Mouse (Mus musculus) cerebellum, adult 8-10 months (tissue): ENCODE data around the gene Iah1.
A peak's percentile ranks its signal among the peaks of the same experiment; 100 is the strongest.

Experiments used
- DNase-seq: peaks from one replicate; pipeline ENCODE4 v3.0.0; 2022

The Iah1 gene

GRCm38 (mm10) chr12:21320317-21320716 is 4.1 kb downstream of the Iah1 start:
- DNase-seq, result peak; percentile 22

- DNase-seq, result no peak
These were observed 5.0 kb downstream of the Iah1 start for GRCm38 (mm10) chr12:21321170-21321569.

- no peak for DNase-seq
These were observed 6.1 kb downstream of the Iah1 start for GRCm38 (mm10) chr12:21322296-21322695.

DNA sequence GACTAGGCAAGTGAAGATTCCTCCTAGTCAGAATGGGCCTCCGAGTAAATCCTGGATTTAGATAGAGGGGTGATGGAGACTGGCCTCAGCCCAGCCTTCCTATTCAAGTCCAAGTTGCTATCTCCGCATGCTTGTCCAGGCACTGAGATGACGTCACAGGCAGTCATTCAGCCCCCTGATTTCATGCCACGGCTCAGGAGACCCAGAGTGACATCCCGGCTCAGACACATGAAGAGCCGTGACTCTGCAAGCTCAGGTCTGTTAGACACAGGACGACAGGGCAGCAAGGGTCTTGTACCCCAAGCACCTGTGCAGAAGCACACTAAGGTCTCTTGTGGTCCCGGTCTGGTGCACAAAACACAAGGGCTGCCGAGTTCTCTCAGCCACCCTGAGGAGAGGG is 6.7 kb downstream of the Iah1 start:
- no peak for DNase-seq

DNA sequence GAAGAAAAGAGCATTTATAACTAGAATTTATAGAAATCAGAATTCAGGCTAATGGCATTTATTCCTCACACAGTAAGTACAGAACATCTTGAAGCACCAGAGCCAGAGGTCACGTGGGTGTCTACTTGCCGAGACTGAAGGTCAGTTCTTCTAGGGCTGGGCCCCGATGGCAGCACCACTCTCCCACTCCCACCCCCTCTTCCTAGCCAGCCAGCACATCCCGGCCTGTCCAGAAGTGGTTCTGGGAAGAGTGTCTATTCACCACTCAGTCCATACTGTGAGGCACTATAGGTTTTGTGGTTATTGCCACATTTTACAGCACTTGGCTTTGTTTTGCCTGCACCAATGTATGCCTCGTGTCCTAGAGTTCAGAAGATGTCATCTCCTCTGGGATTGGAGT is 7.9 kb downstream of the Iah1 start:
- DNase-seq, result no peak

DNA sequence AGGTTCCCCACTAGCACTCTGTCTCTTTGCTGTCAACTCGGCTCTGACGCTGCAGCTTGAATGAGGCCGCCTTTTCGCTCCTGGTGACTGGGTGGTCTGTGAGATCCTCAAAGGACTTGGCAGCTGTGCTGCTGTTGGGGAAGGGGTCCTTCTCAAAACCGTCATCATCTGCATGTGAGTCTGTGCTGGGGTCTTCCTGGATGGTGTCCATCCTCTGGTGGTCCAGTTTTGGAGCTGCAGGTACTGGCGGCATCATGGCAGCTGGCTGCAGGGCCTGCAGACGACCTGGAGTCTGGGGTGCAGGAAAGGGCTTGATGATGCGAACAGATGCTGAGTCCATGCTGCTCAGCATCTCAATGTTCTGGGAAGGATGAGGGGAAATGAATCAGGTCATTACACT is 9.1 kb downstream of the Iah1 start:
- DNase-seq, result no peak

- no peak for DNase-seq
These were observed 10.1 kb downstream of the Iah1 start for GRCm38 (mm10) chr12:21326325-21326724.

GRCm38 (mm10) chr12:21329661-21330400 is 13.6 kb downstream of the Iah1 start:
- DNase-seq, result no peak

GRCm38 (mm10) chr12:21330961-21331576 is 14.9 kb downstream of the Iah1 start:
- DNase-seq, result no peak

GRCm38 (mm10) chr12:21331711-21332110 is 15.5 kb downstream of the Iah1 start:
- no peak for DNase-seq

DNA sequence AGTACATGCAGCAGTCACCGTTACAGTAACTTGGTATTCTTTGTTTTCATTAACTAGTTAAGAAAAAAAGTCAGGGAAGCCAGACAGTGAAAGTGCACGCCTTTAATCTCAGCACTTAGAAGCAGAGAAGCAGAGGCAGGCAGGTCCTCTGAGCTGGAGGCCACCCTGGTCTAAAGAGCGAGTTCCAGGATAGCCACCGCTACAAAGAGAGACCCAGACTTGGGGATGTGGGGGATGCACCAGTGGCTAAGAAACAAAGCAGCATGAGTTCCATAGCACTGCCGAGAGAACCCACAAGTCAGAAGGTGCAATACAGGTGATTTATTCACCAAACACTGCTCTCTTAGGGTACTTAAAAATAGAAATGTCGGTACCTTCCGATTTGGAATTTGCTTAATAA is 16.8 kb downstream of the Iah1 start:
- no peak for DNase-seq

DNA sequence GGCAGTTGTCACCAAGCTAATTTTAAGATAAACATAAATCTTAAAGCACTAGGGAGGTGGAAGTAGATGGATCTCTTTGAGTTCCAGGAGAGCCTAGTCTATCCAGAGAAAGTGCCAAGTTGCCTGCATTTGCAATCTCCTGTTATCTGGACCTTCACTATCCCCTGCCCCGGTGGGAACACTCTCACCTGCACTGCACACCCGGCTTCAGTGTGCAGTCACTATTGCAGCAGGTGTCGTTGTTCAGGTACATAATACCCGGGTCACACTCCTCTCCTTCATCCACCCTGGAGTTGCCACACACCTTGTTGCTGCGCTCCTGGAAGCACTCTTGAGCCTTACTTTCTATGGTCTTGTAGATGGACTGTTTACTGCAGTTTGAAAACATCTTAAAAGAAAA is 17.6 kb downstream of the Iah1 start:
- no peak for DNase-seq

DNA sequence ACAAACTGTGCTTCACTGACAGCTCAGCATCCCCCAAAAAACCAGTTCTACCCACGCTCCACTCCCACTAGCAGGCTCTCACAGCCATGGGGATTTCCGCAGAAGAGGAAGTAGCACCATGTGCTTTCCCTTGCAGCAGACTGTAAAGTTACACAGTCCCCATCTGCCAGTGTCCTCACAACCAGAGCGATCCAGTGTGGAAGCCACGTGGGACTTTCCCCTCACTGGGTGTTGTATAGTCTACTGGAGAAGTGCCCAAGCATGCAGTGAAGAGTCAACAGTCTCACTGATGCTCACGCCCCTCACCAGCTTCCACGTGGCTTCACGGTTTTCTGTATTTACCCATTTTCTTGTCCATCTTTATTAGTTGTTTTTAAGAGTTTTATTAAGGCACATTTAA is 19.7 kb downstream of the Iah1 start:
- DNase-seq, result no peak

DNA sequence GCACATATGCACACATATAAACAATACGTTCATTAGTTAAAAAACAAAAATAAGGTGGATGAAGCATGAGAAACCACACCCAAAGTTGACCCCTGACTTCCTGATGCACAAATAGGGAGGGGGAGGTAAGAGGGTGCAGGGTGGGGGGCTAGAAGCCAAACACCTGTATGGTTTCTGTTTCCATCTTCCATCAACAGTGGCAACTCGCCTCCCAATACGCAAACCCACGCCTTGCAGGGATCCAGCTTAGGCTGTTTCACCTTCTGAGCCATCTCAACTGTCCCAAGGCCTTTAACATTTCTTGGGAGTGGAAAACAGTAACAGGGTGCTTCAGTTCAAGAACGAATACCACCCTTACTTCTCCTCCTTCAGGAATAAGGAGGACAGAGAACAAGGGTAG is 21.0 kb downstream of the Iah1 start:
- no peak for DNase-seq

DNA sequence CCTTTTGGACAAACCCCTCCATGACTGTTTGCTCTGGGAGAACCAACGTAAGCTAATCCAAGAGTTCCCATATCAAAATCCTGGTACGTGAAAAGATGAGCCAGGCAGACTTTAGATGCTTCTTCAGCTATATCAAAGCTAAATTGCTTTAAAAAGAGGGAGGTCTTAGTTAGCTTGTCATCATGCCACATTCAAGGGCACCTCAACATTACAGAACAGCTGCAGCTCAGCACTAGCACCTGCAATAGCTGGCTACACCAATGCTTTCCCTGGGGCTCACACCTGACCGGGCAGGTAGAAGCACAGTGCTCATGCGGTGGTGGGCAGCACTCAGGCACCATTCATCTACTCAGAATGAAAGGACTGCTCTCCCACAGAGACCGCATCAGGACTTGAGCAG is 24.5 kb downstream of the Iah1 start:
- DNase-seq, result no peak

GRCm38 (mm10) chr12:21346972-21347371 is 30.8 kb downstream of the Iah1 start:
- no peak for DNase-seq

DNA sequence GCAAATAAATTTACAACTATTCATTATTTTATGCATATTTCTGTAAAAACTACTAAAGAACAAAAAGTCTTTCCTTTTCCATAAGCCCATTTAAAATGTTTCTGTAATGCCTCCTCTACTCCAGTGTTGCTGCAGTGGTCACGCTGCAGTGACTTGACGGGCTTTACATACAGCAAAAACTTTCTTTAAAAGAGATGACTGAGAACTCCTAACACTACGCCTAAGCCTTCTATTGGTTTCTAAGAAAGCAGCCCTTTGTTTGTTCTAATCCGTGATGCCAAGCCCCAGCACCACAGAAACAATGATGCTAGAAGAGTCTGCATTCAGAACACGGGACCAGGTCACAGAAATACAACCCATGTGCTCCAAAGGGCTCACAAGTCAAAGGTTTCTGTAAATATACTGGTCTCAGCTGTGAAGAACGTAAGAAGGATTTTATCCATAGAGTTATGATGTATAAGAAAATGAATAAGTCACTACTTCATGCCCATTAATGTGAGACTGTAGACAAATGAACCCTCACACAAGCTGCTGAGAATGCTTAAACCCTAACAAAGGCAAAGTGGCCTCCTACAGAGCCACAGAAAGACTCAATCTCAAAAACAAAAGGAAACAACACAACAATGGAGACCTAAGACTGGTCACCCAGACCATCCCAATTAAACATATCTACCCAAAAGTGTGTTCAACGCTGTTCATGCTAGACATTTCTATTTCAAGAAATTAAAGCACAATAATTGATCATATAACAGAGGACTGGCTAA is 34.1 kb downstream of the Iah1 start:
- DNase-seq, result no peak

- no peak for DNase-seq
These were observed 37.5 kb downstream of the Iah1 start for GRCm38 (mm10) chr12:21353681-21354080.

DNA sequence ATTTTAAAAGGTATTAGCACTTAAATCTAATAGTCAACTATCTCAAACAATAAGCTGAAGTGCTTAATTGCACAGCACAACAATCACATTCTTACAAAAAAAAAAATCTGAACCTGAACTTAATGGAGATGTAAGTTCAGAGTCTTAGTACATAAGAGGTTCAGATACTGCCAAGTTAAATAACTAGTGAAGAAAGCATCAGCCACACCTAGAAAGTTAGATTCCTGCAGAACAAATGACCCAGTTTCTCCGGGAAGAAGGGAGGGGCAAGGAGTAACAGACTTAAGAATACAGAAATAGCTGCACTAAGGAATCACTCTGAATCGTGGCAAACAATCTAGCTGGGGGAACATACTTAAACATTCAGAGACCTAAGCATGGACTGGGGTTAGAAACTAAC is 46.5 kb downstream of the Iah1 start:
- no peak for DNase-seq

- DNase-seq, result no peak
These were observed 47.0 kb downstream of the Iah1 start for GRCm38 (mm10) chr12:21363195-21363594.

DNA sequence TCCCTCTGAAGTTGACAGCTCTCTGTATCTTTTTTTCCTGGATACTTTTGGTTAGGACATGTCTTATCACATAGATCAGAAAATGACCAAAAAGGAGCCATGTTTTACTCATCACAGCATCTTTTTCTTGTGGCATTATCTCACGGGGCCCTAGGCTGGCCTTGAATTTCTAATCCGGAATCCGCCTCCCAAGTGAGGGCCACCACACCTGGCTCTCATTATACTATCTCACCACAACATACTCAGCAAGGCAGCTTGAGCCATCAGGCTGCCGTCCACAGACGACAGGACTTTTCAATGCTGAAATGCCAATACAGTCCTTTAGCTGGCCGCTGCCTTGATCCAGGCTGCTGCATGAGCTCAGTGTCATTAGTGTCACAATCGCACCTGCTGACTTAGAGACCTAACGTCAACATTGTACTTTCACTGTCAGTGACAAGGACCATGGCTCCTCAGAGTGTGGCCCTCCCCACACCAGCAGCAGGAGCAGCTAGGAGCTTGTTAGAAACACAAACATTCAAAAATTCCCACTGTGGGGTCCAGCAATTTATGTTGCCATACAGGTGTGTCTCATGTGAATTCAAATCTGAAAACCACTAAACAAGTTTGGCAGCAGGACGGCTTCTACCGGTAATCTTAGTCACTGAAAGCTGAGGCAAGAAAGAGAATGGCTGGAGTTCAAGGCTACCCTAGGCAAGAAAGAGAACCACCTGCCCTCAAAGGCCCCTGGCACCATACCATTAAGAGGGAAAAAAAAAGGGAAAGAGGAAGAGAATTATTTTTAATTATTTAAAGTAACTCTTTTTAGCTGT is 48.6 kb downstream of the Iah1 start:
- DNase-seq, result no peak

DNA sequence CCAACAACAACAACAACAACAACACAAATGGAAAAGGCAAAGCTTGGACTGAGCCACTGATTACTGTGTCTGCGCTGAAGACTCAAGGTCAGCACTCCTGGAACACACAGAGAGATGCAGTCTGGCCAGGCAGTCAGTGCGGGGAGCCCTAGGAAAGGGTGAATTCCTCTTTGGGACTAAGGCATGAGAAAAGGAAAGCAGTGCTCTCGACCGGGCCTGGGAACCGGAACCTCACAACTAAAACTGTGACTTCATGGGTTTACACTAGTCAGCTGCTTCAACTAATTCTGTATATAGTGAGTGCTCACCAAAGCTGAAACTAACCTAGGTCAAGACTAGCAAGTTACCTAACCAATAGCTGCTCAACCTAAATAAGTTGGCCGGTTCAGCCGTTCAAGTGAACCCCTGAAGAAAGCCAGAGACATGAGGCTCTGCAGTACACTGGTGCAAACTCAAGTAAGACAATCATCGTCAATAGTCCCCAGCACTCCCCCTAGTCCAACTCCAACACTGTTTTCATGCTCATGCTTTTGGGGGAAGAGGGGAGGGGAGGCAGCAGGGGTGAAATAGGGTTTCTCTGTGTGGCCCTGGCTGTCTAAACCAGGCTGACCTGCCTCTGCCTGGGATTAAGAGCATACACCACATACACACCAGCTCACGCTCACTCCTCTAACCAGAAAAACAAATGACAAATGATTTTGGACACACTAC is 52.3 kb downstream of the Iah1 start:
- no peak for DNase-seq

DNA sequence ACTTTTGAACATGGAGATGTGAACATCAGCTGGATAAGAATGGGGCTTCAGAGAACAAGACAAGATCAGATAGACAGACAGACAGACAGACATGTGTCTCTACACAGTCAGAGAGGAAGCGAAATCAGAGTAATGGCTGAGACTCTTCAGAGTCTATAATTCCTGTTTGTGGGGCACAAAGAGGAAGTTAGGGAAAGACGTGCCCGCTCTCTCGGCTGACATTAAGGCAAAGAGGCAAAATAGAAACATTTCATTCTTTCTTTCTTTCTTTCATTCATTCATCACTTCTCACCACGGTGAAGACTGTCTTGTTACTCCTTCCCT is 52.9 kb downstream of the Iah1 start:
- DNase-seq, result no peak
